Mouse (Mus musculus): ENCODE data around the gene Gna11. TPM values are rescaled to one million over a fixed set of nuclear protein-coding genes. Genes with fewer than 3 reads are reported as not detected.

The Gna11 gene
- total RNA-seq, 1 experiment: 53.4 TPM

GRCm38 (mm10) chr10:81495151-81495550 lies 49.8 kb downstream of the Gna11 start:
- in situ Hi-C loops (cut with MboI; ENCODE audit: low sequenced_read_pairs in 2 of 2, unreplicated experiment in 2 of 2): no loop called here
- peak overlapping the region; percentile 92 for H3K9ac ChIP-seq (ENCODE audit: insufficient read depth, low read depth, low read length, poor library complexity, severe bottlenecking)
- DNase-seq (ENCODE audit: low read depth, low spot score): no peak
- peak overlapping the region; percentile 83 to 85 for H3K4me3 ChIP-seq (ENCODE audit: insufficient read depth in 1 of 2, low read depth in 1 of 2, low read length in 2 of 2, poor library complexity in 1 of 2, severe bottlenecking in 1 of 2)
- no peaks in the 10 kb centered on the region for H3K9me3 ChIP-seq (ENCODE audit: control insufficient read depth, insufficient read depth, low read depth, low read length)
- peaks cover 0 to 14% of the 10 kb centered on the region in 2 experiments; a peak in 2 of 4 replicates for H3K4me1 ChIP-seq (ENCODE audit: control insufficient read depth in 2 of 2, insufficient read depth in 2 of 2, low read length in 2 of 2, poor library complexity in 1 of 2)
- peaks cover 30% of the 10 kb centered on the region; the same call in 1 of the 2 replicates for H3K36me3 ChIP-seq (ENCODE audit: control insufficient read depth, insufficient read depth, low read length, poor library complexity, severe bottlenecking)
- TF ChIP-seq HCFC1 (IDR thresholded peaks at IDR 0.05; ENCODE audit: borderline replicate concordance, insufficient read depth, low read length): no peak
- no peak for TF ChIP-seq ZC3H11A (IDR thresholded peaks at IDR 0.05; ENCODE audit: borderline replicate concordance, low read depth, low read length)
- no peak for TF ChIP-seq CHD2 (IDR thresholded peaks at IDR 0.05; ENCODE audit: low read depth, low read length)
- no peak for TF ChIP-seq MAFK (IDR thresholded peaks at IDR 0.05; ENCODE audit: insufficient read depth, low read depth, low read length)
- TF ChIP-seq ZNF384 (IDR thresholded peaks at IDR 0.05; ENCODE audit: low read depth, low read length): no peak
- H3K27ac ChIP-seq (ENCODE audit: insufficient read depth, low read depth, low read length, poor library complexity, severe bottlenecking): no peak overlapping the region

GRCm38 (mm10) chr10:81494260-81495041 lies 50.5 kb downstream of the Gna11 start:
- H3K9ac ChIP-seq (ENCODE audit: insufficient read depth, low read depth, low read length, poor library complexity, severe bottlenecking): peak overlapping the region; percentile 92; the same call in 1 of the 2 replicates
- peak overlapping the region in 1 of 2 experiments; percentile 83; a peak in 1 of 4 replicates for H3K4me3 ChIP-seq (ENCODE audit: insufficient read depth in 1 of 2, low read depth in 1 of 2, low read length in 2 of 2, poor library complexity in 1 of 2, severe bottlenecking in 1 of 2)
- TF ChIP-seq MAFK (IDR thresholded peaks at IDR 0.05; ENCODE audit: insufficient read depth, low read depth, low read length) (no peak), ZC3H11A (IDR thresholded peaks at IDR 0.05; ENCODE audit: borderline replicate concordance, low read depth, low read length) (no peak), ZNF384 (IDR thresholded peaks at IDR 0.05; ENCODE audit: low read depth, low read length) (no peak), CHD2 (IDR thresholded peaks at IDR 0.05; ENCODE audit: low read depth, low read length) (no peak), HCFC1 (IDR thresholded peaks at IDR 0.05; ENCODE audit: borderline replicate concordance, insufficient read depth, low read length) (no peak)
- no peak for DNase-seq (ENCODE audit: low read depth, low spot score)
- no peaks in the 10 kb centered on the region for H3K9me3 ChIP-seq (ENCODE audit: control insufficient read depth, insufficient read depth, low read depth, low read length)
- in situ Hi-C loops (cut with MboI; ENCODE audit: low sequenced_read_pairs in 2 of 2, unreplicated experiment in 2 of 2): no loop called here
- H3K36me3 ChIP-seq (ENCODE audit: control insufficient read depth, insufficient read depth, low read length, poor library complexity, severe bottlenecking): peaks cover 36% of the 10 kb centered on the region; the same call in 1 of the 2 replicates
- H3K4me1 ChIP-seq (ENCODE audit: control insufficient read depth in 2 of 2, insufficient read depth in 2 of 2, low read length in 2 of 2, poor library complexity in 1 of 2): peaks cover 0 to 12% of the 10 kb centered on the region in 2 experiments; a peak in 2 of 4 replicates
- H3K27ac ChIP-seq (ENCODE audit: insufficient read depth, low read depth, low read length, poor library complexity, severe bottlenecking): no peak overlapping the region

- Histone ChIP-seq H3K4me3 (ENCODE audit: insufficient read depth in 1 of 2, low read depth in 1 of 2, low read length in 2 of 2, poor library complexity in 1 of 2, severe bottlenecking in 1 of 2) (no peak overlapping the region), H3K9ac (ENCODE audit: insufficient read depth, low read depth, low read length, poor library complexity, severe bottlenecking) (no peak overlapping the region), H3K4me1 (ENCODE audit: control insufficient read depth in 2 of 2, insufficient read depth in 2 of 2, low read length in 2 of 2, poor library complexity in 1 of 2) (peaks cover 0 to 7% of the 10 kb centered on the region in 2 experiments; a peak in 2 of 4 replicates), H3K36me3 (ENCODE audit: control insufficient read depth, insufficient read depth, low read length, poor library complexity, severe bottlenecking) (peaks cover 40% of the 10 kb centered on the region), H3K27ac (ENCODE audit: insufficient read depth, low read depth, low read length, poor library complexity, severe bottlenecking) (no peak overlapping the region), H3K9me3 (ENCODE audit: control insufficient read depth, insufficient read depth, low read depth, low read length) (no peaks in the 10 kb centered on the region)
- TF ChIP-seq HCFC1 (IDR thresholded peaks at IDR 0.05; ENCODE audit: borderline replicate concordance, insufficient read depth, low read length) (no peak), ZC3H11A (IDR thresholded peaks at IDR 0.05; ENCODE audit: borderline replicate concordance, low read depth, low read length) (no peak), CHD2 (IDR thresholded peaks at IDR 0.05; ENCODE audit: low read depth, low read length) (no peak), MAFK (IDR thresholded peaks at IDR 0.05; ENCODE audit: insufficient read depth, low read depth, low read length) (no peak), ZNF384 (IDR thresholded peaks at IDR 0.05; ENCODE audit: low read depth, low read length) (no peak)
- in situ Hi-C loops (cut with MboI; ENCODE audit: low sequenced_read_pairs in 2 of 2, unreplicated experiment in 2 of 2): no loop called here
- no peak for DNase-seq (ENCODE audit: low read depth, low spot score)
Measured at GRCm38 (mm10) chr10:81493601-81494220, 51.3 kb downstream of the Gna11 start.

- no peak for DNase-seq (ENCODE audit: low read depth, low spot score)
- H3K27ac ChIP-seq (ENCODE audit: insufficient read depth, low read depth, low read length, poor library complexity, severe bottlenecking): no peak overlapping the region; the same call in 1 of the 2 replicates
- in situ Hi-C loops (cut with MboI; ENCODE audit: low sequenced_read_pairs in 2 of 2, unreplicated experiment in 2 of 2): no loop called here
- peaks cover 50% of the 10 kb centered on the region for H3K36me3 ChIP-seq (ENCODE audit: control insufficient read depth, insufficient read depth, low read length, poor library complexity, severe bottlenecking)
- H3K9ac ChIP-seq (ENCODE audit: insufficient read depth, low read depth, low read length, poor library complexity, severe bottlenecking): no peak overlapping the region
- peaks cover 0 to 8% of the 10 kb centered on the region in 2 experiments; a peak in 2 of 4 replicates for H3K4me1 ChIP-seq (ENCODE audit: control insufficient read depth in 2 of 2, insufficient read depth in 2 of 2, low read length in 2 of 2, poor library complexity in 1 of 2)
- H3K4me3 ChIP-seq (ENCODE audit: insufficient read depth in 1 of 2, low read depth in 1 of 2, low read length in 2 of 2, poor library complexity in 1 of 2, severe bottlenecking in 1 of 2): no peak overlapping the region
- H3K9me3 ChIP-seq (ENCODE audit: control insufficient read depth, insufficient read depth, low read depth, low read length): no peaks in the 10 kb centered on the region
- no peak for TF ChIP-seq ZNF384 (IDR thresholded peaks at IDR 0.05; ENCODE audit: low read depth, low read length)
- TF ChIP-seq HCFC1 (IDR thresholded peaks at IDR 0.05; ENCODE audit: borderline replicate concordance, insufficient read depth, low read length): no peak
- TF ChIP-seq MAFK (IDR thresholded peaks at IDR 0.05; ENCODE audit: insufficient read depth, low read depth, low read length): no peak
- no peak for TF ChIP-seq ZC3H11A (IDR thresholded peaks at IDR 0.05; ENCODE audit: borderline replicate concordance, low read depth, low read length)
Measured at GRCm38 (mm10) chr10:81492606-81493240, 52.3 kb downstream of the Gna11 start.
